16 mouse cellular contexts compared by ENCODE assay signal in the genomic region with DNA sequence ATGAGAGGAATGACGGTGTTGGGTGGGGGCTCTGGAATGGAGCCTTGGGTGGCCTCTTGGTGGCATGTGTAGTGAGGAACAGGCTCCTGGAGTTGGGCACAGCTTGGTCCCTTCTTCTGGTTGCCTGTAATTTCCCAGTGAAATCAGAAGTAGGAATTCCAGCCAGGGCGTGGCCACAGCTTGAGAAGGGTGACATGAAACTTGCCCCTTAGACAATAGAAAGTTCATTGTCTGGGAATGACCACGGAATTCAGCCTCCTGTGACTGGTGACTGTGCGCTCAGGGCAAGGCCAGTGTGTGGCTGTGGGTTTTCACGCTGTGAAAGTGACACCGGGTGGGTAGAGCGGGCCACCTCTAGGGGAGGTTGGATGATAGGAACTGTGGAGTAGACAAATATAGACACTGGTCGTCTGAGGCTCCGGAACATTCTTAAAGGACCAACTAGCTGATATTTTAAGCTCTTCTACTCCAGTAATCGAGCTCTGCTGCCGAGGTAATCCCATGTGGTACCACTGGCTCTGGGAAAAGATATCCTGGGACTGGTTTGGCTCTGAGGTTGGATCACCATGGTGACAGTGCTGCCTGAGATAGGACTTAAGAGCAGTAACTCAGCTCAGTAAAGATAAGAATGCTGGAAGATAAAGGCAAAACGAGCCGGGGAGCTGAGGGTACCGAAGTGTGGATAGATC. TPM values are rescaled to one million over a fixed set of nuclear protein-coding genes. Genes with fewer than 3 reads are reported as not detected.
DNase-seq lines count a peak whose midpoint lies in the region; ATAC-seq and TF ChIP-seq lines count a peak whose summit lies in the region.
"Had no signal": no experiment of that assay in that cellular context is flagged by ENCODE, and none has a peak within 500 bp of the region (broad histone marks: within the 10 kb centered on the region; RNA-seq: fewer than 3 reads in every experiment).

No protein-coding gene starts in this region.

- TF ChIP-seq EP300 in MEL (IDR thresholded peaks at IDR 0.05; ENCODE audit: low read depth in 1 of 2, low read length in 2 of 2), result peak in 1 of 2 experiments; percentile 32; a peak in 1 of 4 replicates
- no peak for TF ChIP-seq EP300 in heart, postnatal 0 days (IDR thresholded peaks at IDR 0.05; ENCODE audit: low read depth)

- peak; percentile 64 for ATAC-seq in heart, postnatal 0 days (ENCODE audit: insufficient read depth, low read depth)
- ATAC-seq in liver, embryonic 16.5 days (ENCODE audit: low read depth), result peak; percentile 10

- H3K4me1 ChIP-seq in MEL (ENCODE audit: control insufficient read depth in 1 of 2, insufficient read depth in 2 of 2, low read length in 2 of 2), result peaks cover 18 to 30% of the 10 kb centered on the region in 2 experiments
- H3K4me1 ChIP-seq in heart, postnatal 0 days (ENCODE audit: control insufficient read depth, insufficient read depth), result peaks cover 22% of the 10 kb centered on the region
- H3K4me1 ChIP-seq in liver, embryonic 16.5 days (ENCODE audit: control insufficient read depth, low read depth, low read length), result peaks cover 46% of the 10 kb centered on the region
- H3K4me1 ChIP-seq in hindbrain, embryonic 10.5 days (replicated peaks), result peaks cover 2% of the 10 kb centered on the region; the same call in 1 of the 2 replicates
- H3K4me1 ChIP-seq: limb, embryonic 12.5 days; neural tube, embryonic 13.5 days had no signal

- H3K27ac ChIP-seq in gastrocnemius, adult 2 months, result peak overlapping the region; percentile 63
- H3K27ac ChIP-seq in MEL (ENCODE audit: control insufficient read depth, low read depth, low read length), result no peak overlapping the region
- no peak overlapping the region; the same call in 1 of the 2 replicates for H3K27ac ChIP-seq in heart, postnatal 0 days (ENCODE audit: low read depth)
- H3K27ac ChIP-seq in liver, embryonic 16.5 days (ENCODE audit: low read length), result peak overlapping the region; percentile 99
- H3K27ac ChIP-seq in hindbrain, embryonic 10.5 days, result no peak overlapping the region
- H3K27ac ChIP-seq: limb, embryonic 12.5 days; neural tube, embryonic 13.5 days had no signal

- whole genome bisulfite sequencing in heart, postnatal 0 days, result 27% methylated on average over 14 of the region's 14 CpGs
- 62% methylated on average over 14 of the region's 14 CpGs for WGBS in liver, embryonic 16.5 days (ENCODE audit: insufficient replicate concordance)
- 90% methylated on average over 14 of the region's 14 CpGs for WGBS in hindbrain, embryonic 10.5 days

- intact Hi-C loops in gastrocnemius, adult 2 months (cut with DNase I), result no loop called here

- no peak overlapping the region; the same call in 1 of the 2 replicates for H3K4me3 ChIP-seq in gastrocnemius, adult 2 months
- no peak overlapping the region for H3K4me3 ChIP-seq in MEL (ENCODE audit: control insufficient read depth in 1 of 2, insufficient read depth in 1 of 2, low read depth in 2 of 2, low read length in 2 of 2)
- no peak overlapping the region for H3K4me3 ChIP-seq in heart, postnatal 0 days (ENCODE audit: low read depth, low read length)
- H3K4me3 ChIP-seq in liver, embryonic 16.5 days (ENCODE audit: low read depth, low read length), result no peak overlapping the region
- H3K4me3 ChIP-seq in hindbrain, embryonic 10.5 days, result no peak overlapping the region
- H3K4me3 ChIP-seq: limb, embryonic 12.5 days; neural tube, embryonic 13.5 days had no signal

- H3K27me3 ChIP-seq in MEL (ENCODE audit: control insufficient read depth in 1 of 2, insufficient read depth in 2 of 2, low read length in 2 of 2), result no peaks in the 10 kb centered on the region
- H3K27me3 ChIP-seq in heart, postnatal 0 days (ENCODE audit: control insufficient read depth, insufficient read depth, low read length), result no peaks in the 10 kb centered on the region
- H3K27me3 ChIP-seq in liver, embryonic 16.5 days (ENCODE audit: control insufficient read depth, insufficient read depth, low read depth, low read length), result no peaks in the 10 kb centered on the region
- no peaks in the 10 kb centered on the region for H3K27me3 ChIP-seq in hindbrain, embryonic 10.5 days (ENCODE audit: insufficient read depth, poor library complexity, severe bottlenecking)
- H3K27me3 ChIP-seq: limb, embryonic 12.5 days; megakaryocyte, embryonic 14.5 days; neural tube, embryonic 13.5 days had no signal

- H3K79me2 ChIP-seq in MEL (ENCODE audit: control insufficient read depth, insufficient read depth, low read length, poor library complexity), result no peaks in the 10 kb centered on the region

- H3K9me3 ChIP-seq in MEL (replicated peaks; ENCODE audit: insufficient read depth, low read length), result no peaks in the 10 kb centered on the region
- H3K9me3 ChIP-seq in heart, postnatal 0 days (replicated peaks; ENCODE audit: control insufficient read depth, low read length), result no peaks in the 10 kb centered on the region
- H3K9me3 ChIP-seq in liver, embryonic 16.5 days (replicated peaks; ENCODE audit: control insufficient read depth, low read length), result no peaks in the 10 kb centered on the region
- H3K9me3 ChIP-seq in hindbrain, embryonic 10.5 days, result no peaks in the 10 kb centered on the region
- H3K9me3 ChIP-seq: limb, embryonic 12.5 days; megakaryocyte, embryonic 14.5 days; neural tube, embryonic 13.5 days had no signal

- peak overlapping the region; percentile 32 for H3K4me2 ChIP-seq in heart, postnatal 0 days (ENCODE audit: low read depth, low read length)
- H3K4me2 ChIP-seq in liver, embryonic 16.5 days (ENCODE audit: low read depth, low read length), result peak overlapping the region; percentile 61
- H3K4me2 ChIP-seq: limb, embryonic 12.5 days; neural tube, embryonic 13.5 days had no signal

- H3K36me3 ChIP-seq in MEL (ENCODE audit: control insufficient read depth in 1 of 2, insufficient read depth in 2 of 2, low read length in 2 of 2), result peaks cover 4 to 26% of the 10 kb centered on the region in 2 experiments
- H3K36me3 ChIP-seq in heart, postnatal 0 days (replicated peaks; ENCODE audit: control insufficient read depth, insufficient read depth, low read length), result peaks cover 28% of the 10 kb centered on the region
- peaks cover 22% of the 10 kb centered on the region for H3K36me3 ChIP-seq in liver, embryonic 16.5 days (ENCODE audit: control insufficient read depth, insufficient read depth)
- peaks cover 100% of the 10 kb centered on the region for H3K36me3 ChIP-seq in hindbrain, embryonic 10.5 days

- DNase-seq in gastrocnemius, adult 2 months, result peak; percentile 44
- no peak for DNase-seq in gastrocnemius, postnatal 4 days (ENCODE audit: low spot score in 2 of 2)
- no peak for DNase-seq in MEL (ENCODE audit: low read depth, low spot score)
- peak; percentile 48 for DNase-seq in heart, postnatal 0 days (ENCODE audit: low spot score)
- no peak for DNase-seq in hindbrain, embryonic 10.5 days (ENCODE audit: low spot score)
- no peak for DNase-seq in adrenal gland, postnatal 4 days (ENCODE audit: low spot score in 2 of 2)
- no peak for DNase-seq in adrenal gland, postnatal 36 days
- DNase-seq: cerebellum, postnatal 36 days had no signal

- no peak for TF ChIP-seq CTCF in gastrocnemius, adult 2 months (IDR thresholded peaks at IDR 0.05)
- no peak for TF ChIP-seq CTCF in MEL (IDR thresholded peaks at IDR 0.05 in 2 of 3, conservative IDR thresholded peaks at IDR 0.05 in 1 of 3; ENCODE audit: control insufficient read depth in 1 of 3, insufficient read depth in 1 of 3, low read depth in 2 of 3, low read length in 3 of 3, poor library complexity in 1 of 3, severe bottlenecking in 1 of 3)
- TF ChIP-seq CTCF in heart, postnatal 0 days (IDR thresholded peaks at IDR 0.05; ENCODE audit: low read depth), result no peak

- no peak for TF ChIP-seq POLR2A in MEL (IDR thresholded peaks at IDR 0.05; ENCODE audit: control insufficient read depth in 1 of 2, insufficient read depth in 1 of 2, low read depth in 1 of 2, low read length in 2 of 2, poor library complexity in 1 of 2)

- no peak for TF ChIP-seq RAD21 in MEL (IDR thresholded peaks at IDR 0.05; ENCODE audit: low read depth, low read length)

- H3K9ac ChIP-seq in MEL (ENCODE audit: control insufficient read depth, low read depth, low read length, poor library complexity, severe bottlenecking), result no peak overlapping the region
- no peak overlapping the region for H3K9ac ChIP-seq in heart, postnatal 0 days (replicated peaks; ENCODE audit: low read depth, low read length)
- no peak overlapping the region for H3K9ac ChIP-seq in liver, embryonic 16.5 days (ENCODE audit: low read depth, low read length)
- H3K9ac ChIP-seq: limb, embryonic 12.5 days; neural tube, embryonic 13.5 days had no signal

RNA-seq across cellular contexts. Expression of a gene that starts 20.5 kb away (rescaled TPM):
- total RNA-seq in gastrocnemius, adult 2 months (2021), result 1 to 10 TPM; 1.5 to 4.7 TPM
- total RNA-seq in gastrocnemius, postnatal 4 days (2021), result 10 to 100 TPM; 36.0 to 45.6 TPM
- total RNA-seq in MEL (2012; rRNA removed), result 37.6 and 39.2 TPM in 2 replicates
- 10 to 100 TPM in 1 of 2 experiments, not detected in 1; 63.0 TPM for polyA plus RNA-seq in MEL (2012; ENCODE audit: insufficient read depth in 1 of 2, insufficient read length in 2 of 2, low read depth in 1 of 2, low replicate concordance in 2 of 2, missing spikeins in 1 of 2)
- total RNA-seq in heart, postnatal 0 days (2014; rRNA removed; ENCODE audit: low replicate concordance), result 41.8 and 43.2 TPM in 2 replicates
- 1.7 and 1.9 TPM in 2 replicates for polyA plus RNA-seq in heart, postnatal 0 days (2015; fragmentation: Nextera tagmentation; extraction: Ambion mirVana)
- 7.7 and 8.1 TPM in 2 replicates for polyA plus RNA-seq in liver, embryonic 16.5 days (2015; fragmentation: Nextera tagmentation; extraction: Ambion mirVana)
- 7.6 and 11.6 TPM in 2 replicates for polyA plus RNA-seq in hindbrain, embryonic 10.5 days (2016; fragmentation: Nextera tagmentation; extraction: Ambion mirVana)
- total RNA-seq in adrenal gland, postnatal 4 days (2021), result 10 to 100 TPM; 51.2 to 70.5 TPM
- total RNA-seq in adrenal gland, postnatal 36 days (2021), result 100 to 1,000 TPM in 1 of 2 experiments, 10 to 100 TPM in 1; 74.5 to 299 TPM

RNA-seq across cellular contexts. Expression of a gene that starts 35.7 kb away (rescaled TPM):
- not detected for total RNA-seq in gastrocnemius, adult 2 months (2021)
- total RNA-seq in gastrocnemius, postnatal 4 days (2021), result not detected
- 6.1 and 6.7 TPM in 2 replicates for total RNA-seq in MEL (2012; rRNA removed)
- polyA plus RNA-seq in MEL (2012; ENCODE audit: insufficient read depth in 1 of 2, insufficient read length in 2 of 2, low read depth in 1 of 2, low replicate concordance in 2 of 2, missing spikeins in 1 of 2), result 10 to 100 TPM in 1 of 2 experiments, not detected in 1; 17.5 TPM
- total RNA-seq in heart, postnatal 0 days (2014; rRNA removed; ENCODE audit: low replicate concordance), result not detected in 2 replicates
- polyA plus RNA-seq in heart, postnatal 0 days (2015; fragmentation: Nextera tagmentation; extraction: Ambion mirVana), result not detected in 2 replicates
- not detected in 2 replicates for polyA plus RNA-seq in liver, embryonic 16.5 days (2015; fragmentation: Nextera tagmentation; extraction: Ambion mirVana)
- 0.14 and 0.25 TPM in 2 replicates for polyA plus RNA-seq in hindbrain, embryonic 10.5 days (2016; fragmentation: Nextera tagmentation; extraction: Ambion mirVana)
- under 1 TPM in 1 of 2 experiments, not detected in 1; 0.20 TPM for total RNA-seq in adrenal gland, postnatal 4 days (2021)
- not detected for total RNA-seq in adrenal gland, postnatal 36 days (2021)
- total RNA-seq: heart, postnatal 14 days had no signal
- polyA plus RNA-seq: brain, embryonic 14.5 days; C2C12; kidney, embryonic 16.5 days had no signal

RNA-seq across cellular contexts. Expression of a gene that starts 40.9 kb away (rescaled TPM):
- total RNA-seq in gastrocnemius, adult 2 months (2021), result not detected
- total RNA-seq in gastrocnemius, postnatal 4 days (2021), result under 1 TPM; 0.29 to 0.44 TPM
- total RNA-seq in MEL (2012; rRNA removed), result 0.04 TPM in 1 of 2 replicates, not detected in the other
- polyA plus RNA-seq in MEL (2012; ENCODE audit: insufficient read depth in 1 of 2, insufficient read length in 2 of 2, low read depth in 1 of 2, low replicate concordance in 2 of 2, missing spikeins in 1 of 2), result not detected
- 0.73 TPM in 1 of 2 replicates, not detected in the other for total RNA-seq in heart, postnatal 0 days (2014; rRNA removed; ENCODE audit: low replicate concordance)
- polyA plus RNA-seq in heart, postnatal 0 days (2015; fragmentation: Nextera tagmentation; extraction: Ambion mirVana), result 0.25 and 0.38 TPM in 2 replicates
- polyA plus RNA-seq in liver, embryonic 16.5 days (2015; fragmentation: Nextera tagmentation; extraction: Ambion mirVana), result 0.04 and 0.22 TPM in 2 replicates
- polyA plus RNA-seq in hindbrain, embryonic 10.5 days (2016; fragmentation: Nextera tagmentation; extraction: Ambion mirVana), result not detected in 2 replicates
- 1 to 10 TPM in 1 of 2 experiments, under 1 TPM in 1; 0.28 to 1.2 TPM for total RNA-seq in adrenal gland, postnatal 4 days (2021)
- not detected for total RNA-seq in adrenal gland, postnatal 36 days (2021)
- polyA plus RNA-seq: C2C12 had no signal

Comparison
In these comparisons a context has a peak if more than half of its experiments do, and no peak if none do; other contexts are left out.
1. DNase-seq: peak in gastrocnemius, adult 2 months (single experiment) and heart, postnatal 0 days (single experiment); none in gastrocnemius, postnatal 4 days (0 of 2), MEL (single experiment), hindbrain, embryonic 10.5 days (single experiment), adrenal gland, postnatal 4 days (0 of 2) and adrenal gland, postnatal 36 days (0 of 2).
2. H3K27ac ChIP-seq: peak in gastrocnemius, adult 2 months (single experiment) and liver, embryonic 16.5 days (single experiment); none in MEL (single experiment), heart, postnatal 0 days (single experiment) and hindbrain, embryonic 10.5 days (single experiment).